Mouse (Mus musculus) heart, adult 18-20 months (tissue): ENCODE results near the gene Trim3. TPM values are rescaled to one million over a fixed set of nuclear protein-coding genes. Genes with fewer than 3 reads are reported as not detected.

Source experiments
- DNase-seq, 2 experiments: peaks; one replicate each; pipeline ENCODE4 v3.0.0; 2021 to 2022; ENCODE audit warnings: mixed read lengths in 1 of 2
- total RNA-seq, 2 experiments: library from RNA; stranded (reverse); gene quantifications; 2 replicates each; pipeline ENCODE4 v1.2.3; 2021

The Trim3 gene
- total RNA-seq, 2 experiments from 2014 or later = 20.7 to 21.3 TPM

- DNase-seq = no peak
Measured at GRCm38 (mm10) chr7:105559016-105559415, 74.4 kb downstream of the Trim3 start.

GRCm38 (mm10) chr7:105557671-105558070 lies 75.7 kb downstream of the Trim3 start:
- no peak for DNase-seq

GRCm38 (mm10) chr7:105556406-105556805 lies 77.0 kb downstream of the Trim3 start:
- peak in 1 of 2 experiments; percentile 17 for DNase-seq

- DNase-seq = peak in 1 of 2 experiments; percentile 47
Measured at GRCm38 (mm10) chr7:105555571-105555970, 77.8 kb downstream of the Trim3 start.

Other genes starting within 250 kb of the Trim3 start
- gene Fam160a2, start 233.5 kb downstream of the Trim3 start, total RNA-seq = 10 to 100 TPM; 15.5 to 16.1 TPM
- not detected for gene Cnga4, start 229.0 kb downstream of the Trim3 start, total RNA-seq
- gene Cckbr, start 207.8 kb downstream of the Trim3 start, total RNA-seq = not detected
- 10 to 100 TPM; 20.0 to 20.7 TPM for gene Cavin3, start 151.3 kb downstream of the Trim3 start, total RNA-seq
- gene Smpd1, start 79.2 kb downstream of the Trim3 start, total RNA-seq = 100 to 1,000 TPM; 170 to 189 TPM
- gene Apbb1, start 51.9 kb downstream of the Trim3 start, total RNA-seq = 100 to 1,000 TPM; 119 to 124 TPM
- not detected for gene Hpx, start 33.4 kb downstream of the Trim3 start, total RNA-seq
- gene Timm10b, start 6.5 kb upstream of the Trim3 start, total RNA-seq = 10 to 100 TPM; 77.9 to 82.3 TPM
- 10 to 100 TPM; 11.6 to 12.4 TPM for gene Arfip2, start 6.8 kb upstream of the Trim3 start, total RNA-seq
- gene Gm45799, start 7.0 kb upstream of the Trim3 start, total RNA-seq = 1 to 10 TPM; 3.1 to 5.9 TPM
- gene Dnhd1, start 17.3 kb upstream of the Trim3 start, total RNA-seq = under 1 TPM; 0.23 to 0.30 TPM
- gene Ilk, start 103.0 kb upstream of the Trim3 start, total RNA-seq = 10 to 100 TPM; 75.0 to 75.7 TPM
- 10 to 100 TPM in 1 of 2 experiments, 1 to 10 TPM in 1; 9.6 to 14.5 TPM for gene Rrp8, start 103.8 kb upstream of the Trim3 start, total RNA-seq
- 100 to 1,000 TPM in 1 of 2 experiments, 10 to 100 TPM in 1; 94.8 to 120 TPM for gene Taf10, start 110.8 kb upstream of the Trim3 start, total RNA-seq
- gene Tpp1, start 118.7 kb upstream of the Trim3 start, total RNA-seq = 10 to 100 TPM; 39.1 to 52.2 TPM
- 1 to 10 TPM; 6.0 to 7.3 TPM for gene Dchs1, start 154.1 kb upstream of the Trim3 start, total RNA-seq
- 100 to 1,000 TPM; 121 to 126 TPM for gene Mrpl17, start 177.5 kb upstream of the Trim3 start, total RNA-seq